Mouse (Mus musculus): Measurements from ENCODE around the gene Sept9.

GRCm38 (mm10) chr11:117288765-117289164 is 89.3 kb downstream of the Sept9 start:
- no peak for TF ChIP-seq GATA1 (IDR thresholded peaks at IDR 0.05; ENCODE audit: low read length)
- TF ChIP-seq TAL1 (IDR thresholded peaks at IDR 0.05; ENCODE audit: low read length): no peak
